11 mouse cellular contexts compared by ENCODE assay signal in the genomic region with DNA sequence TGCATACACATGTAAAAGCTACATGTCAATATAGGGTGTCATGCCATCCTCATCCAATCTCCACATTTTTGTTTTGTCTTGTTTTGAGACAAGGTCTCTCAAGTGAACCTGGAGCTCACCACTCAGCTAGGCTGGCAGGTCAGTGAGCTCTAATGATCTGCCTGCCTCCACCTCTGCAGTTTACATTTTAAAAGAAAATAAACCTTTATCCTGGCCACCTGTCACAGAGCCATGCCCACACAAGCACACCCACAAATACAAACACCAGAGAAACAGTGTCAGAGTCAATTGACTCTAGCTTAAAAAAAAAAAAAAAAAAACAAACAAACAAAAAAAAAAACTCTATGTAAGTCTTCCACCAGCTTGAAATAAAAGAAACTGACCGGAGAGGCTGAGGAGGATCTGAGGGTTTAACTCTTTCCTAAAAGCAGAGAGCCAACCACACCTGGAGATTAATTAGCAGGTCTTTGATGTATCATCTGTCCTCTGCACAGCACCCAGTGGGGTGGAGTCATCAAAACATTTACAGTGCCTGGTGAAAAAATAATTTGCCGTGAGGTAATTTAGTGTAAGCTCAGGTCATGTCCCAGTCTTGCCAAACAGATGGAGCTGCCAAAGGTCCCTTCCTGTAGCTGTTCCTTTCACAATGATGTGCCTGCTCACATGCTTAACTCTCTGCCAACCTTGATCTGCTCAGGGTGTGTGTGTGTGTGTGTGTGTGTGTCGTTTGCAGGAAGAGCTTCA.
DNase-seq lines count a peak whose midpoint lies in the region; ATAC-seq and TF ChIP-seq lines count a peak whose summit lies in the region.
"Had no signal": no experiment of that assay in that cellular context is flagged by ENCODE, and none has a peak within 500 bp of the region (broad histone marks: within the 10 kb centered on the region; RNA-seq: fewer than 3 reads in every experiment).

No protein-coding gene starts in this region.

- H3K27me3 ChIP-seq in kidney, adult 2 months (replicated peaks; ENCODE audit: control insufficient read depth, insufficient read depth, low read length): no peaks in the 10 kb centered on the region
- no peaks in the 10 kb centered on the region for H3K27me3 ChIP-seq in kidney, embryonic 14.5 days (ENCODE audit: control insufficient read depth, insufficient read depth, low read length)
- H3K27me3 ChIP-seq: hindbrain, embryonic 12.5 days had no signal

- DNase-seq in adrenal gland, adult 2 months: peak; percentile 50
- no peak for DNase-seq in adrenal gland, postnatal 25 days
- DNase-seq in kidney, adult 2 months: peak; percentile 88
- DNase-seq in heart, adult 9 months (ENCODE audit: low spot score in 2 of 2): peak; percentile 34 to 74
- peak; percentile 49 for DNase-seq in lung, postnatal 10 days
- no peak for DNase-seq in cerebellum, adult 8-10 months
- DNase-seq: midbrain, embryonic 14.5 days had no signal

- H3K27ac ChIP-seq in kidney, adult 2 months (ENCODE audit: insufficient read depth, low read depth, low read length): no peak overlapping the region
- no peak overlapping the region for H3K27ac ChIP-seq in kidney, embryonic 14.5 days (ENCODE audit: low read depth, low read length)
- H3K27ac ChIP-seq: hindbrain, embryonic 12.5 days; liver, embryonic 14.5 days had no signal

- H3K36me3 ChIP-seq in kidney, adult 2 months (ENCODE audit: control insufficient read depth, insufficient read depth, low read length): no peaks in the 10 kb centered on the region
- no peaks in the 10 kb centered on the region for H3K36me3 ChIP-seq in kidney, embryonic 14.5 days (ENCODE audit: control insufficient read depth, insufficient read depth, low read length)
- H3K36me3 ChIP-seq: hindbrain, embryonic 12.5 days had no signal

- H3K4me1 ChIP-seq in kidney, adult 2 months (ENCODE audit: control insufficient read depth, insufficient read depth, low read length): peaks cover 13% of the 10 kb centered on the region
- no peaks in the 10 kb centered on the region for H3K4me1 ChIP-seq in kidney, embryonic 14.5 days (ENCODE audit: control insufficient read depth, insufficient read depth, low read length)

- no peak overlapping the region for H3K9ac ChIP-seq in kidney, embryonic 14.5 days (ENCODE audit: low read depth, low read length)
- H3K9ac ChIP-seq: hindbrain, embryonic 12.5 days; liver, embryonic 14.5 days had no signal

- no peaks in the 10 kb centered on the region for H3K9me3 ChIP-seq in kidney, embryonic 14.5 days (ENCODE audit: control insufficient read depth, low read length)
- H3K9me3 ChIP-seq: hindbrain, embryonic 12.5 days had no signal

- no peak overlapping the region for H3K4me3 ChIP-seq in kidney, adult 2 months (ENCODE audit: insufficient read depth, low read depth, low read length)
- no peak overlapping the region for H3K4me3 ChIP-seq in kidney, embryonic 14.5 days (ENCODE audit: low read length)
- H3K4me3 ChIP-seq: hindbrain, embryonic 12.5 days had no signal

- ATAC-seq in kidney, embryonic 14.5 days (ENCODE audit: low FRiP score, low TSS enrichment): no peak
- no peak for ATAC-seq in cerebellum, adult (ENCODE audit: insufficient number of reproducible peaks, low FRiP score, low TSS enrichment)

- no peak for TF ChIP-seq POLR2A in kidney, adult 2 months (IDR thresholded peaks at IDR 0.05; ENCODE audit: low read depth, low read length)

- WGBS in kidney, adult 2 months: 26% methylated on average over 3 of the region's 3 CpGs
- WGBS in kidney, embryonic 14.5 days: 32% methylated on average over 3 of the region's 3 CpGs

- TF ChIP-seq CTCF in kidney, adult 2 months (conservative IDR thresholded peaks at IDR 0.05; ENCODE audit: insufficient read depth, insufficient read length, low read depth, low read length): no peak

- no peak overlapping the region for H3K4me2 ChIP-seq in kidney, embryonic 14.5 days (replicated peaks; ENCODE audit: low read depth, low read length)
- H3K4me2 ChIP-seq: hindbrain, embryonic 12.5 days had no signal

Comparison
In these comparisons a context has a peak if more than half of its experiments do, and no peak if none do; other contexts are left out.
1. DNase-seq: peak in adrenal gland, adult 2 months (single experiment), kidney, adult 2 months (single experiment), heart, adult 9 months (2 of 2) and lung, postnatal 10 days (single experiment); none in adrenal gland, postnatal 25 days (single experiment) and cerebellum, adult 8-10 months (single experiment).